12 mouse cellular contexts compared by ENCODE assay signal in genomic region chr4:81332439-81332841, GRCm38 (mm10).
DNase-seq lines count a peak whose midpoint lies in the region; ATAC-seq and TF ChIP-seq lines count a peak whose summit lies in the region.
"Had no signal": no experiment of that assay in that cellular context is flagged by ENCODE, and none has a peak within 500 bp of the region (broad histone marks: within the 10 kb centered on the region; RNA-seq: fewer than 3 reads in every experiment).

No protein-coding gene starts in this region.

- H3K36me3 ChIP-seq in forebrain, embryonic 11.5 days (ENCODE audit: control insufficient read depth, insufficient read depth, low read length): no peaks in the 10 kb centered on the region
- no peaks in the 10 kb centered on the region for H3K36me3 ChIP-seq in hindbrain, embryonic 15.5 days
- H3K36me3 ChIP-seq in midbrain, postnatal 0 days (ENCODE audit: insufficient read depth, low read length): no peaks in the 10 kb centered on the region

- H3K4me1 ChIP-seq in forebrain, embryonic 11.5 days (replicated peaks; ENCODE audit: control insufficient read depth, insufficient read depth, low read length): no peaks in the 10 kb centered on the region; the same call in 1 of the 2 replicates
- H3K4me1 ChIP-seq in hindbrain, embryonic 15.5 days (replicated peaks): peaks cover 18% of the 10 kb centered on the region
- H3K4me1 ChIP-seq in midbrain, postnatal 0 days (ENCODE audit: insufficient read depth, low read length): 0 out of 2 replicates have a peak, but pooled peaks cover 4% of the 10 kb centered on the region

- no peaks in the 10 kb centered on the region for H3K9me3 ChIP-seq in forebrain, embryonic 11.5 days (ENCODE audit: control insufficient read depth, low read length)
- H3K9me3 ChIP-seq in hindbrain, embryonic 15.5 days: no peaks in the 10 kb centered on the region
- H3K9me3 ChIP-seq in midbrain, postnatal 0 days (ENCODE audit: low read length): no peaks in the 10 kb centered on the region
- H3K9me3 ChIP-seq: embryonic facial prominence, embryonic 12.5 days had no signal

- H3K27me3 ChIP-seq in forebrain, embryonic 11.5 days (ENCODE audit: control insufficient read depth, insufficient read depth, low read length): no peaks in the 10 kb centered on the region
- no peaks in the 10 kb centered on the region for H3K27me3 ChIP-seq in hindbrain, embryonic 15.5 days
- H3K27me3 ChIP-seq in midbrain, postnatal 0 days (ENCODE audit: insufficient read depth, low read length): no peaks in the 10 kb centered on the region
- H3K27me3 ChIP-seq: embryonic facial prominence, embryonic 12.5 days had no signal

- 64% methylated on average over 6 of the region's 6 CpGs for WGBS in forebrain, embryonic 11.5 days
- 43% methylated on average over 6 of the region's 6 CpGs for WGBS in hindbrain, embryonic 15.5 days
- 18% methylated on average over 6 of the region's 6 CpGs for WGBS in midbrain, postnatal 0 days

- no peak overlapping the region for H3K4me2 ChIP-seq in forebrain, embryonic 11.5 days (ENCODE audit: low read depth, low read length, severe bottlenecking)
- no peak overlapping the region for H3K4me2 ChIP-seq in hindbrain, embryonic 15.5 days
- no peak overlapping the region for H3K4me2 ChIP-seq in midbrain, postnatal 0 days (ENCODE audit: low read depth, low read length, poor library complexity, severe bottlenecking)
- H3K4me2 ChIP-seq: embryonic facial prominence, embryonic 12.5 days had no signal

- TF ChIP-seq CTCF in midbrain, postnatal 0 days (IDR thresholded peaks at IDR 0.05): no peak

- H3K9ac ChIP-seq in forebrain, embryonic 11.5 days (ENCODE audit: low read length): no peak overlapping the region
- no peak overlapping the region for H3K9ac ChIP-seq in hindbrain, embryonic 15.5 days
- no peak overlapping the region for H3K9ac ChIP-seq in midbrain, postnatal 0 days (replicated peaks; ENCODE audit: low read length, poor library complexity, severe bottlenecking)
- H3K9ac ChIP-seq: embryonic facial prominence, embryonic 12.5 days; liver, embryonic 14.5 days had no signal

- DNase-seq in frontal cortex, adult 2 months (ENCODE audit: extremely low spot score in 1 of 2, low spot score in 1 of 2): no peak
- no peak for DNase-seq in forebrain, embryonic 11.5 days (ENCODE audit: low spot score)
- peak; percentile 1 for DNase-seq in midbrain, postnatal 0 days (ENCODE audit: low spot score)
- no peak for DNase-seq in B cell, adult 2 months
- no peak for DNase-seq in thymus, postnatal 10 days (ENCODE audit: low spot score in 2 of 2)
- no peak for DNase-seq in layer of hippocampus, postnatal 25 days (ENCODE audit: extremely low spot score in 1 of 2, low spot score in 1 of 2)
- DNase-seq: gastrocnemius, postnatal 10 days; kidney, adult 9 months had no signal

- no peak overlapping the region for H3K4me3 ChIP-seq in forebrain, embryonic 11.5 days (ENCODE audit: low read depth, low read length)
- H3K4me3 ChIP-seq in hindbrain, embryonic 15.5 days: no peak overlapping the region
- no peak overlapping the region for H3K4me3 ChIP-seq in midbrain, postnatal 0 days (ENCODE audit: low read depth, low read length)
- H3K4me3 ChIP-seq: embryonic facial prominence, embryonic 12.5 days had no signal

- ATAC-seq in frontal cortex, adult (ENCODE audit: low TSS enrichment): peak; percentile 8; the same call in 1 of the 2 replicates
- ATAC-seq in forebrain, embryonic 11.5 days (replicated peaks; ENCODE audit: low FRiP score): peak; percentile 58
- ATAC-seq in hindbrain, embryonic 15.5 days (ENCODE audit: low FRiP score, low read depth): peak; percentile 77
- ATAC-seq in midbrain, postnatal 0 days (ENCODE audit: low FRiP score): 0 out of 2 replicates have a peak, but pooled peaks have one; percentile 45

- peak overlapping the region; percentile 37 for H3K27ac ChIP-seq in forebrain, embryonic 11.5 days (ENCODE audit: low read depth, low read length)
- H3K27ac ChIP-seq in hindbrain, embryonic 15.5 days (replicated peaks): peak overlapping the region; percentile 30; the same call in 1 of the 2 replicates
- no peak overlapping the region for H3K27ac ChIP-seq in midbrain, postnatal 0 days (ENCODE audit: low read depth, low read length)
- H3K27ac ChIP-seq: liver, embryonic 14.5 days had no signal

Comparison
In these comparisons a context has a peak if more than half of its experiments do, and no peak if none do; other contexts are left out.
1. ATAC-seq: peak in every context shown above with its lines; median percentile 77 in hindbrain, embryonic 15.5 days; 58 in forebrain, embryonic 11.5 days; 45 in midbrain, postnatal 0 days; 8 in frontal cortex, adult.